Mouse (Mus musculus) adrenal gland, adult (tissue): ENCODE measurements at regions not wholly inside any gene's neighbourhood (a gene's known extent, or its start where the extent isn't known, plus 50 kb on each side); places are given as distances from the start of the nearest gene placed in this dataset.

ENCODE experiments used
- DNase-seq, 2 experiments: peaks; one replicate each; pipeline ENCODE4 v3.0.0; 2022 to 2023; ENCODE audit warnings: low spot score in 1 of 2; ENCODE audit not compliant: inconsistent age in 2 of 2

DNA sequence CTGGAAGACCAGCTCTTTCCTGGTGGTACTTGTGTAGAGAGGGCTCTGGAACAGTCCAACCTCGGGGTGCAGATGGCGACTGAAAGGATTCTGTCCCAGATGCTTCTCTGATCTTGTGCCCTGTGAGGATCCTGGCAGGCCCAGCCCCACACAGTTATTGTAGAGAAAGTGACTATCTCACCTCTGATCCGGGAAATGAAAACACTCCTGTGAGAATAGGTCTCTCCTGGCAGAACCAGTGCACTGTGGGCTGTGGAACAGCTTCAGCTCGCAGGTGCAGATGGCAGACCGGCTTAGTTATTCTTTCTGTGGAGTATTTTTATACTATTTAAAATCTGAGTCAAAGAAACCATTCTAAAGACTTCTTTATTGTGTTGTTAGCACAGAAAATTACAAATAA, 742.1 kb upstream of the Marcks start:
- DNase-seq = no peak

DNA sequence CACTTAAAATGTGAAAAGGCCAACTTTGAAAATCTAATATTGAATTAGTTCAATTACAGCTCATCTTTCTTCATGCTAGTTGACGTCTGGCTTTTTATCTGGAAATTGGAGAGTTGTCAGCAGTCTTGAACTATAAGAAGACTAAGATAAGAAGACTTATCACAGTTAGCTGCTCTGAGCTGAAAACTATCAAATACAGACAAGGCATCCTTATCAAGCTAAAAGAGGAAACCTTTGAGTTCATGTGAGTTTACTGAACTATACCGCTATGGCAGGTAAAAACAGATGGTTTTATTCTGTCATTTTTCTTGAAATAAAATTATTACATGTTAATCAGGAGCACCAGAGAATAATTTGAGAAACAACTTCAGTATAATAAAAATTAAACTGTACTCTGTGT, 735.2 kb upstream of the Marcks start:
- no peak for DNase-seq

DNA sequence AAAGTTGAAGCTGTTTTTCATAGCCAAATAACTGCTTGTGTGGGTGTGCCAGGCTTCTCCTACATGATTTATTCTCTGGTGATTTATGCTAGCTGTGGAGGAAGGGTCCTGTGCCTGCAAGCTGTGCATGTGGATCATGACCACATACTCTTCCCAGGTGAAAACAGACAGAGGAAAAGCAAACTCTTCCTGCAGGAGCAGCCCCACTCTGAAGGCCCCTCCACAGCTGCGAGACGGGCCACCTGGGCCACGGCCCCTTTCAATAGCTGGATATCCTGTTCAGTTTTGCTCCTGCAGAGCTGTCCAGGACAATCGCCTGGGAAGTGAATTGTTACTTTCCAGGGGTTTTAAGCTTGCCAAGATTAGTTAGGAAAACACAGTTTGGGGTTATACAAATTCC, 722.3 kb upstream of the Marcks start:
- peak; percentile 31 to 63 for DNase-seq

DNA sequence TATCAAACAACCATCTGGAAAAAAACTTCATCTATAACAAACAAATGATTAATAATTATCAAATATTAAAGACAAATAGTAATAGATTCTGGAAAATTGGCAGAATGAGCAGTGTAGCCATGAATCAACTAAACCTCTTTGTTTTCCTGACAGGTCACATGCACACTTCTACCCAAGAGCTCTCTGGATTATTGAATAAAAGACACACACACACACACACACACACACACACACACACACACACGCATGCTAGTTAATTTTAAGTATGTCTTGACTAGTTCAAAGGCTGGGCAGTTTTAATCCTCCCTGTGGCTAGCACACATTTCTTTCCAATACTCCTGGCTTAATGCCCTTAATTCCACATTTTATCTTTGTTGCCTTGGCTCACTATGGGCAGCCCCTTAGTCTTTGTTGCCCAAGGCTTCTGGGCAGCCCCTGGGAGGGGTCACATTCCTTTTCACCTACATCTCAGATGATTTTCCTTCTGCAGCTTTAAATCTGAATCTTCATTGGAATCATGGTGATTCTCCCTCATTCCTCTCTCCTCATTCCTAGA, 710.6 kb upstream of the Marcks start:
- DNase-seq = no peak

DNA sequence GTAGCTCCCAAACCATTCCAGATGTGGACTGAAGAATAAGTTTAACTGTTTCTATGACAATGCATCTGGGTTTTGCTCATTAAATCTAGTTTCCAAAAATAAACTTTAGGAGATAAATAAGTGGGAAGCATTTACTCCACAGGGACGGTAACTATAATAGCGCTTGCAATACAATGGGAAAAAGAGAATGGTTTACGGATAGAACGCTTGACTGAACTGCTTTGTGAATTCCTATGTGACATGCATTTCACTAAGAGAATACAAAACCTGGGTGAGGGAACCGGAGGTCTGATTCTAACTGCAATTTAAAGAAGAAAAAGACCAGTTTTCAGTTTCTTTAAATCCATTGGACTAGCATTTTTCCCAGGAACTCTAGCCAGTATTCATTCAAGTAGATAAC, 704.1 kb upstream of the Marcks start:
- DNase-seq = no peak

DNA sequence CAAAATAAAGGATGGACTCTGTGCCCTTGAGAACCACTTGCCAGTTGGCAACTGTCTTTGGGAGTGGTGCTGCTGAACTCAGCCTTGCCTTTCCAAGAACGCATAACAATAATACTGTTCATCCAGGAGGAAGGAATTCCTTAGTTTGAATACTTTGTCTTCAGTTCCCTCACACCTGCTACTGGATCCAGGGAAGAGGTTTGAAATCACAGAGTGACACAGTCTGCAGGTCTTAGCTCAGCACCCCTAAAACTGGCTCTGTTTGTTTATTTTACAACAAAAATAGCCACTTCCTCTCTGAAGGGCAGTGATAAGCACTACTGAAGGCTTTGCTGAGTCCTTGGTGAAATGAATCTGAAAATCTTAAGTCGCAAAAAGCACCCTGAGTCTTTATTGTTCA, 703.1 kb upstream of the Marcks start:
- DNase-seq = peak; percentile 12 to 74

DNA sequence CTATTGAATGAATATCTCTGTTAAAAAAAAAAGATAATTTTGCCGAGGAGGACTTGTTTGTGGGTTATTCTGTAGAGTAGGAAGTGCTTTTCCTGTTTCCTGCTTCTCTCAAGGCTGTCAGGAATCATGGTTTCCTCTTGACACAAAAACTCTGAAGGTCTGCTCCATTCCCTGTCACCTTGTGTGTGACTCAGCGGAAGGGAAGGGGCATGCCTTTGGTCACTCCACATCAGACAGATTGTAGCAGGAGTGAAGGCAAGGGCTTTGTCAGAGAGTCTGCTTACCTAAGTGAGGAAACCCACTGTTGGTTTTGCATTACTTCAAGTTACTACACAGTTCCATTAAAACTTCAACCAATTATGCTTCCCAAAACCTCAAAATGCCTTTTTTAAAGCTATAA, 699.0 kb upstream of the Marcks start:
- DNase-seq = peak; percentile 16 to 35

DNA sequence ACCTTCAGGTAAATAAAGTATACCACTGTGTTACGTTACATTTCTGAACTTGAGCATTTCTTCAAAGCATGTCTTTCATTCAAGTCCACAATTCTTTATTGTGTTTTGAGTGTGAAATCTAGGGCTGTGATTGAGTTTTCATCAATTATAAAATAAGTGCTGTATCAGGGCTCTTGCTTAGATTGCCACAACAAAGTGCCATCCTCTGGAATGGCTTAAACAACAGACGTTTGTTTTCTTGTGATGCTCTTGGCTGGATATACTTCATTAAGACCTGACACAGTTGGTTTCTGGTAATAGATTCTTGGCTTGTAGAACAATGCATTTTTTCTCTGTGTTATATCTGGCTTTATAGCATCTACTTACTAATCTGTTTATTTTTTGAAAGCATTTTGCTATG, 674.3 kb upstream of the Marcks start:
- no peak for DNase-seq

DNA sequence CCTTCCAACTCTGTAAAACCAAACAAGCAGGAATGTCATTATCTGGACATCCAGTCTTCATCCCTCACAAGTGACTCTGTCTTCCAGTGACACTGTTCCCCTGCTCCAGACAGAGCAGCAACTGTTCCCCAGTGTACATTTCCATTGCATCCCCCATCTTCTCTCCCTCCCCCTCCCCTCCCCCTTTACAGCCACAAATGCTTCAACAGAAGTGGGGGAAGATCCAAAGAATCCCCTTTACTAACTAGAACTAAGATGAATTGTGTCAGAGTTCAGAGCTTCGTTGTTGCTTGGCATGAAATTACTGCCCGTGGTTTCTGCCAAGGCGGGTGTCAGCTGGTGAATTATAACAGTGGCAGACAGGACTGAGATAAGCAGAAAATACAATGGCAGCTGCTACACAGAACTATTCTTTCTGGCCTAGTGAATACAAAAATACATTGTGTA, 673.7 kb upstream of the Marcks start:
- DNase-seq = peak; percentile 11 to 77

DNA sequence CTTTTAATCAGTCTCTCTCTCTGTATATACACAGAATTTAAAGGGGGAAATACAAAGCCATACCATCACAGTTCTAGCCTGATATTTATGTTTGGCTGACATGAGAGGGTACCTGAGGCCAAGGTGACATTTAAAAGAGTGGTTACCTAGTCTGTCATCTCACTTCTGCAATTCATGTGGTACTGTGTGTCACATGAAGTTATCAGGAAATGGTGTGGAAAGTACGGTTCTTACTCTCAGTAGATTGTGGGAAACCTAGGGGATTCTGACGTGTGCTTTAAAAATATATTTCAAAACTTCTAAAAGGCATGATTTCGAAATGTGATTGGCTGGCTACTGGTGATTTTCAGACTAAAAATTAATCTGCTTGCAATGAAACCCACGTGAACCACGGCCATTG, 673.1 kb upstream of the Marcks start:
- DNase-seq = no peak

DNA sequence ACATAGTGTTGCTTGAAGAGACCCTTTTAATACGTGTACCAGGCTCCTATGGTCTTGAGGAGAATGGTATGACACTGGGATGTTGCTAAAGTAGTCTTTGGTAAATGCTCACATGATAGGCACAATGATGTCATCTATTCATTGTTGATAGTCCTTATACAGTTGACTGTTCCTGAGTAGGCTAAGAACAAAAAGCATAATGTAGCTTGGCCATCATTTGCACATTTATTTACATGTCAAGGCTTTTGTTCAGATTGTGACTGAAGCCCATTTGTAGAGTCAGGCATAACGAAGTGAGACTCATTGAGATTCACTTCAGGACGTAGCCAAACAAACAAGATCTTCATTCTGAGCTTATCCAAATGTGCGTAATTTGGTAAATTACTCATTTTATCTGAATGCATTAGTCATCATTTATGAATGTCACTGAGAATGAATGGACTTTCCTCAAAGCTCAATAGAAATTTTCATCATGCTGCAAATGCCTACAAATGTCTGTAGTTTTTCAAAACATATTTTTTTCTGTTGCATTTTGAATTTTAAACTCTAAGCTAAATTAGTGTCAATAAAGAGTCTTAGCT, 664.6 kb upstream of the Marcks start:
- peak in 1 of 2 experiments; percentile 24 for DNase-seq

DNA sequence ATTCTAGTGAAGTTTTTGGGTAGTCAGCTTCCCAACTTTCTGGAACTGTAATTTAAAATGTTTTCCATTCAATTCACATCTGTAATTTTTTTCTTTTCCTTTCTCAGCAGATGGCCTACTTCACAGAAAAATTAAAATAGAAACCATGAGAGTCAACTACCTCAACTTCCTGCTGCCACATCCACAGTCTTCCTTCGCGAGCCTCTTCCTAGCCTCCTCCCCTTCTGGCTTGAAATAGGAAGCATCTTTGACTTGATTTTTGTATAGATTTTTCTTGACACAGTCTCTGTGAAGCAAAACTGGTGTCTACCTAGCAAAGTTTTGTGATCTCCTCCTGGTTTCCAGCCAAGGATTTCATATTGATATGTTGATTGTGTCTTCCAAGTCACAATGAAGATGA, 660.7 kb upstream of the Marcks start:
- DNase-seq = no peak

DNA sequence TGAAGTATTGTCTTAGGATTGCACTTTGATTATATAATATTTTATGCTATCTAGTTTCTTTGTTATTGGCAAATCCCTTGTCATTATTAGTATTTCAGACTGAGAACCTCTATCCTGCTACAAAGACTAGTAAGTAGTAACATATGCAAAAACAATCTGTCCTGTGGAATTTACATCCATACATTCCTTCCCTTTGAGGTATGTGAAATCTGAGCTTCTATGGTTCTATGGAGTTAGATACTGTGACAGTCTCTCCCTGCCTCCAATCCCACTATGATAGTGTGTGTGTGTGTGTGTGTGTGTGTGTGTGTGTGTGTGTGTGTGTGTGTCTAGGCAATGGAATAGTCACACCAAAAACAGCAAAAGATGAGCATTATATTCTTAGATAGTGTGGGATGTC, 659.6 kb upstream of the Marcks start:
- no peak for DNase-seq

DNA sequence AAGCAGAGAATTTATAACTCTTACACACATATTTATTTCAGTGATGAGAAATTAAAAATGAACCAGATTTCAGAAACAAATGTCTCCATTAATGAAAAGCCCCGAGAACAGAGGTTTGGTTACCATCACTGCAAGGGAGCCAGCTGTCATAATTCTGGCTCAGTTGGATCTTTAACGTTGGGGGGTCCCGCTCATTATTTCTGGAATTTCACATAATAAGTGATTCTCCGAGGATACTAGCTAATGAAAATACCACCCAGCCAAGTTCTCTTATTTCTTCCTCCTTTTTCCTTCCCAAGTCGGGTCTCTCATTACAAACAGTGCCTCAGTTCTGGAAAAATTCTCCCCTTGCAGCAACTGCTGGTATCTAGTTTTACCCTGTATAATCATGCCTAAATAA, 659.0 kb upstream of the Marcks start:
- DNase-seq = no peak

DNA sequence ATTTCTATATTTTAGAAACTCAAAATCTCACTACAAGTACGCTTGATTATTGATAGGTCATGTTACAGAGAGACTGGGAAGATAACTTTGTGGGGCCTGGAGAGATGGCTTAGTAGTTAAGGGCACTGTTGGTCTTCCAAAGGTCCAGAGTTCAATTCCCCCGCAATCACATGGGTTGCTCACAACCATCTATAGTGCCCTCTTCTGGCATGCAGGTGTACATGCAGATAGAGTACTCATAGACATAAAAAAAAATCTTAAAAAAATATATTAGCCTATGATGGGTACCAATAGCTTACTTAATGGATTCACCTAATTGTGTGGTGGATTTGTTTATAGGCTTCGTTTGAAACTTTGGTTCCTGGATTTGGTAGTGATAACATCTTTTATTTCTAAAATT, 654.2 kb upstream of the Marcks start:
- DNase-seq = no peak

DNA sequence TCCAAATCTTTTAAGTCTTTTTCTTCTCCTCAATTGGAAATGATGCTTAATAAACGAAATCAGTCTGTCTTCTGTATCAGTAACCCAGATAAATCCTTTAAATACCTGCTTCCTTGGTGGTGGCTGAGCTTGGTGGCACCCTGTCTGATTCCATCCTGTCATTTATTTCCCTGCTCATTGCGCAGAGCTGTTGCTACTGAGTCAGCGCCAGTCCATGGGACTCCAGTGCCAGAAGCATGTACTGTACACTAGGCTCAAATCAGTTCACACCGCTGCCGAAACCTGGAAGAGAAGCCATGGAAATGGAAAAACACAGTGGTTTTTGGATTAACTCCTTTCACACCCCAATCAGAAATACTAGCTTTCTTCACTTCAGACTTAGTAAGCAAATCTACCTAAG, 649.3 kb upstream of the Marcks start:
- DNase-seq = no peak

DNA sequence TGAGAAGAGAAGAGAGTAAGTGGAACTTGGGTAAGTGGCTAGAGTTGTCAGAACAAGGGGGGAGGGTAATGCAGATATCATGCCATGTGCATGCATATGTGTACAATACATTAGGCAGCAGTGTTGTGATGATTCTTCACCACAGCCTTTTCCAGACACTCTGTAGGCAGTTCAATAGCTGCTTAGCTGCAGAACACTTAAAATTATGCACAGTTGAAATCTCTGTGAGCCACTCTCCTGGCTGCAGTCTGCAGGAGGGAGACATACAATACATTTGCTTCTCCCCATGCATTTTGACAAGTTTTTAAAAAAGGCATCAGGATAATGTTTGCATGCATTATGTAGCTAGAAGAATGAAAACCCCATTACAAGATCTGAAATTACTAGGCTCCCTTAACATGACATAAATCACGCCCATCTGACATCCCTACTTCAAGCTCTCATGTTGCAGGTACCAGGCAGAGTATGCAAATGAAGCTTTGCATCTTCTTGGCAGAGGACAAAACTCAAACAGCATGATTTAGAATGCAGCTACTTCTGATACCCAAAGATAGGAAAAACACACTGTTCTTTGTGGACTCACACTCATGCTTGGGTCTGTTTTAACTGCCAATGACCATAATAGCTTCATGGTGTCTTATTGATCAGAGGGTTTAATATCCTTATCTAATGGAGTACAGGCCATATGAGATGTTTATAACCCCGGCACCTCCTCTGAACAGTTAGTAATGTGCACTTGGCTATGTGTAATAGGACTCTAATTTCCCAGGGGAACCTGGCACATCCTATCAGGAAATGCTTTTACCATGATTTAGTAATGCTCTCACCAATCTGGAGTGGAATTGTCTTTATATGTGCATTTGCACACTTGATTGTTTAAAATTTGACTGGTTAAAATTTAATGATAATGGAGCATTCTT, 640.9 kb upstream of the Marcks start:
- DNase-seq = no peak

DNA sequence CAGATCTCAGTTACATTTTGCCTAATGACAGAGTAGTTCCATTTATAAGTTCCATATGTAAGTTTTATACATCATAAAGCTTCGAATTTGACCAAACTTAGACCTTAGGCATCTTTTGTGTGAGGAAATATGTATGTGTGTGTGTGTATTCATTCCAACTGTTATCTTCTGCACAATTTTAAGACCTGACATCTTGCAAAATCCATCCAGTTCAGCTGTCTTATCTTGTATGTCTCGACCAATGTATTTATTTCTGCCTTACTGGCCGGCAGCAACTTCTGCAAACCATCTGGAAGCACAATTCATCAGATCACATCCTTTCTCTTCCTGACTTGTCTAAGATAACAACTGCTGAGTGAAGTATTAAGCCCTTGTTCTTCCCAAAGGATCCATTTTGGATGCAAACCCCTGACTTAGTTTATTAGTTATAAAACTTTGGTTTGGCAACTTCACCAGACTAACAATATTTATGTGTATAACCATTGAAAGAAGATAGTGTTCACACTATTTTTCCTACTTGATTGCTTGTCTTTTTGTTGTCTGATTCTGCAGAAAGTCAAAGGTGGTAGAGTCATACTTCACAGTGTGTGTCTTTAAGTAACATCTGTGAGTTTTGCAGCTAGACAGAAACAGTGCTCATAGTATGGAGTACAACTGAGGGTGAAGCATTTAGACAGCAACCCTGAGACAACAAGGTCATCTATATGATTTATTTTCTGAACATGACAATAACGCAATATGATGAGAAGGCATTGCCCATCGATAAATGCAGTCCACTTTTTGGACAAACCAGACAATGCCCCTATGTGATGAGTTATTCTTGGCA, 622.0 kb upstream of the Marcks start:
- no peak for DNase-seq

DNA sequence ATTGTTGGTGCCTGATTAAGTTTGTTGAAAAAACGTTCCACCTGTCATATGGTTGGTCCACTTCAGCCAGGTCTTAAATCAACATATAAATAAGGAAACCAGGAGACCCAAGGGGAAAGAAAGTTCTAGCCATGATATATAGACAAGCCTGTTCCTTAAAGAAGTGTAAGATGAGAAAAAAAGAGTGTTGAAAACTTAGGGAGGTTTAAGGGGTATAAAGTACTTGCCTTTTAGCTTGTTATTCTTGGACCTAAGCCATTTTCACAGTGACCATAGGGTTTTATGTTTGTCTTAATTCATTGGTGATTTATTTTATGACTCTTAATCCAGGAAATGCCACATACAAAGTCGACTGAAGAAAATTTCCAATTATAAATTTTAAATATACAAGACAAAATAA, 602.9 kb upstream of the Marcks start:
- DNase-seq = no peak

DNA sequence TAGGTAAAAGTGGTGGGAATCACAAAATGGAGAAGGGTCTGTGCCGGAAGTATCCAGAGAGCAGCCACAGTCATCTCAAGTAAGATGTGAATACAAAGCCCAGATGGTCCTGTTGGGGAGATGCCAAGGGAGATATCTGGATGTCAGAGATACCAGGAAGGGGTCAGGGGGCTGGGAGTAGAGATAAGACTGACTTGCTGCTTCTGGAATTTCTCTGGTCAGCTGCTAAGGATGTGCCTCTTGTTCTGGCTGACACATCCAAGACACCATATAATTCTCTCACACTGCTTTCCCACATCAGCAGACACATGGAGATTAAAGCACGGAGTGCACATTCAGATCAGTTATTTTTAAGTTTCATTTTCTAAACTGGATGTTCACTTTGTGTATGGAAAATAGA, 600.3 kb upstream of the Marcks start:
- DNase-seq = peak; percentile 9 to 71

DNA sequence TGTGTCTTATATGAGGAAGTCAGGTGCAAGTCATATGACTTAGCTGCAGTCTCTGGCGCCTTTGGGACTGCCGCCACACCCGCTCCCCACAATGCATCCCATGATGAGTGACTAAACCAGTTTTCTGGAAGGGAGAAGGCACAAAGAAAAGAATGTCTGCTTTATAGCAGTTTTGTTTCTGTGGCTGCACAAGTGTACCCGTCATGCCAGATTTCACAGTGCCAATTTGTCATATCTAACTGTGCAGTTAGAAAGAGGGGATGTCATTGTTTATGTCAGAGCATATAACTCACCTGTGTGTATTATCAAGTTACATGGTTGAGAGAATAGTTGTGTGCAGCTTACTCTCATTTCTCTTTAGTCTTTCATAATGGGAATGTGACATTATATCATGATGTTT, 586.9 kb upstream of the Marcks start:
- no peak for DNase-seq
